Mouse (Mus musculus) brain, adult 2 months (tissue): ENCODE measurements at regions not wholly inside any gene's neighbourhood (a gene's known extent, or its start where the extent isn't known, plus 50 kb on each side); places are given as distances from the start of the nearest gene placed in this dataset.

ENCODE experiments used
- DNase-seq: peaks from one replicate; pipeline ENCODE4 v3.0.0; 2011; ENCODE audit warnings: low read depth, low spot score

- DNase-seq: peak; percentile 31
Measured at GRCm38 (mm10) chr2:113959025-113959767, 54.2 kb downstream of the Gjd2 start.

- DNase-seq: no peak
Measured at GRCm38 (mm10) chr2:113952480-113952879, 60.9 kb downstream of the Gjd2 start.

DNA sequence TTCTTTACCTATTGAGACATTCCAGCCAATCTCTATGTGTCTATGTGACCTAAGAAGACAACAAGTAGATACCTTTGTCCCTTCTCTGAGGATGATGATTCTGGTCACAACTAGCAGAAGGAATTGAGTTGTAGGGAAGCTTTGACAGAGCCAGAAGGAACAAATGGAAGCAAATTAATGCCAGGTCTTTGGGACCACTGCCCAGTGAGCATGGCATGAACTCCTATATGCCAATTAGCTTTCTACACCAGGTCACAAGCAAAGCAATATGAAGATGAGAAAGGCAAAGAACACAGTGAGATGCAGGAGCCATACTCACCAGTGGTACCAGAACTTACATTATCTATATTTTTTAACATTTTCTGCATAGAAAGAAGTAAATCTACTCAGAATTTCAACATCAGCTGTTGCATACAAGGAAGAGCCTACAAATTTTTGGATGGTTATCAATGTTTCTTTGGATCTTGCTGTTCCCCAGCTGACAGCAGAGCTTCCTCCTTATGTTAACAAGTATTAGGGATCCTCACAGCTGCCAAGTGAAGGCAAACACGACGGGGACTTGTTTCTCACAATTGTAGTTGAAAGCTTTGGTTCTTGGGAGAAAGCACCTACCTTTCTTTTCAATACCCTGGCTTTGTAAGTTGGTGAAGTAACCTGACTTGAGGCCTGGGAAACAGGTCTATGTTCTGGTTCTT, 64.0 kb downstream of the Gjd2 start:
- DNase-seq: peak; percentile 75

- DNase-seq: no peak
Measured at GRCm38 (mm10) chr2:113931689-113932088, 81.7 kb downstream of the Gjd2 start.

GRCm38 (mm10) chr2:113930948-113931347, 82.5 kb downstream of the Gjd2 start:
- DNase-seq: no peak

DNA sequence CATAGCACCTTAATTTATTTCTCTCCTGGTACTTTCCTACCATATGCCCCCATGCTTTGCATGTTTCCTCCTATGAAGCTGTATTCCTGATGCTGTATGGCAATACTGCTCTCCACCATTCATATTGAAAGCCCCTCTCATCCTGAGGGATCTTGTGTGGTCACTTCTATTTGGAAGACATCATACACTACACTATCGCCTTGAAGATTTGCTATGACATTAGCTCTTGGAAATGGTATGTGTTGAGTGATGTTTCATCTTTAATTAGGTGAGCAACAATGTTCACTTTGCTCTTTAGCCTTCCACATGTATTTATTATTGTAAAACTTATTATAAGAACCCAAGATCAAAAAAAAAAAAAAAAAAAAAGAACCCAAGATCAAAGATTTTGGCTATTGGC, 81.2 kb upstream of the Arhgap11a start:
- no peak for DNase-seq

- DNase-seq: peak; percentile 10
Measured at GRCm38 (mm10) chr2:113924138-113924537, 75.7 kb upstream of the Arhgap11a start.

- no peak for DNase-seq
Measured at GRCm38 (mm10) chr2:113918913-113919312, 70.5 kb upstream of the Arhgap11a start.

DNA sequence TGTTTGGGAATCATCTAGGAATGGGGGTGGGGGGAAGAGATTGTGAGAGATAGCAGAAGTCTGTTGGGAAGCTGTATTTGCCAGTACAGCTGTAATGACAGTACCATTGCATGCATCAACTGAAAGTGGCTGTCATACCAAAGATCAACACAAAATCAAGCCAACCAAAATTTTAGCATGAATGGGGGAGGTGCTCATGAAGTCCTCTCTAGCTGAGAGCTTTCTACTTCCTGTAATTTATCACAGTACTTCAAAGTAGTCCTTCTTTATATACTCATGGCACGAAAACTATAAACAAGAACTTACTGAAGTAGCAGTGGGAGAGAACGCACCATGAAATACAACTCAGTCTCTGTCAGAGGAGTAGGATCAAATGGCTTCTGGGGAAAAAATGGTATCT, 65.8 kb upstream of the Arhgap11a start:
- DNase-seq: no peak

- no peak for DNase-seq
Measured at GRCm38 (mm10) chr2:113911188-113911587, 62.7 kb upstream of the Arhgap11a start.

GRCm38 (mm10) chr2:113909502-113909901, 61.0 kb upstream of the Arhgap11a start:
- DNase-seq: no peak

GRCm38 (mm10) chr2:113908636-113909035, 60.2 kb upstream of the Arhgap11a start:
- no peak for DNase-seq

- DNase-seq: no peak
Measured at GRCm38 (mm10) chr2:113904414-113904813, 56.0 kb upstream of the Arhgap11a start.

GRCm38 (mm10) chr2:113903865-113904264, 55.4 kb upstream of the Arhgap11a start:
- no peak for DNase-seq

DNA sequence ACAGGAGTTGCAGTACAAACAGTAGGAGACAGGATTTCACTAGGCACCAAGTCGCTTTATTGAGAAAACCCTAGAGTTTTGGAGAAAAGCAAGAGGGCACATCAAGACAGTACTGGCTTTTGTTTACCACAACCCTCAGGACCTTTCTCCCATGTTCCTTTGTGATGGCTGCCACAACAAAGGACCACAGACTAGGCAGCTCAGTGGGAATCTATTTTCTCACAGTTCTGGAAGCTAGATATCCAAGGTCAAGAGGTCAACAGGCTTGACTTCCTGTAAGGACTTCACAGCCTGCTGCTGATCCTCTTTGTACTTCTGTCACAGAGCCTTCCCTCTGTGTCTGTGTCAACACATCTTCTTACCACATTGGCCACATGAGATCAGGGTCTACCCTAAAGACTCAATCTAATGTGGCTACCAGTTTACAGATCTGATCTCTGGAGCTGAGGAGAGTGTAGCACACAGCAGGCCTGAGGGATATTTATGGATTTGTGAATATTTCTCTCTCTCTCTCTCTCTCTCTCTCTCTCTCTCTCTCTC, 54.6 kb upstream of the Arhgap11a start:
- no peak for DNase-seq

- DNase-seq: no peak
Measured at GRCm38 (mm10) chr2:113902406-113902805, 53.9 kb upstream of the Arhgap11a start.

DNA sequence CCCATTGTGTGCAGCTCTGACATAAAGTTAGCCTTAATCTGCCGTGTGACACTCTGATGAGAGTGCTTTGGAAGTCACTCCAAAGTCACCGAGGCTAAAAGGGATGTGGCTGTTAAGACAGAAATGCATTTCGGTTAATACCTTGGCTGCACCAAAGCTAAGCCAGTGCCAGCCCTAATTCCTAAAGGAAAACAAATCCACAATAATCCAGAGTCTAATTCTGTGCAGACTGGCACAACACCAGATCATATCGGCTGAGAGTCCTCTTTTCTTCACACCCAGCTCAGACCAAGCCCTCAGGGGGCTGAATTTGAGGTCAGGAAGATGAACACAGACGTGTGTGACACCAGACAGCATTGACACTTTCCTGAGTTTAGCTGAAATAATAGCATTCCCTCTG, 52.0 kb upstream of the Arhgap11a start:
- DNase-seq: peak; percentile 8

GRCm38 (mm10) chr2:113898747-113899146, 50.3 kb upstream of the Arhgap11a start:
- no peak for DNase-seq
